Mouse (Mus musculus): ENCODE results near the gene 1700001P01Rik.

Gene 1700001P01Rik

GRCm38 (mm10) chr11:97809235-97810121, 33.8 kb upstream of the 1700001P01Rik start:
- peak in 1 of 2 experiments; percentile 43 for DNase-seq

DNA sequence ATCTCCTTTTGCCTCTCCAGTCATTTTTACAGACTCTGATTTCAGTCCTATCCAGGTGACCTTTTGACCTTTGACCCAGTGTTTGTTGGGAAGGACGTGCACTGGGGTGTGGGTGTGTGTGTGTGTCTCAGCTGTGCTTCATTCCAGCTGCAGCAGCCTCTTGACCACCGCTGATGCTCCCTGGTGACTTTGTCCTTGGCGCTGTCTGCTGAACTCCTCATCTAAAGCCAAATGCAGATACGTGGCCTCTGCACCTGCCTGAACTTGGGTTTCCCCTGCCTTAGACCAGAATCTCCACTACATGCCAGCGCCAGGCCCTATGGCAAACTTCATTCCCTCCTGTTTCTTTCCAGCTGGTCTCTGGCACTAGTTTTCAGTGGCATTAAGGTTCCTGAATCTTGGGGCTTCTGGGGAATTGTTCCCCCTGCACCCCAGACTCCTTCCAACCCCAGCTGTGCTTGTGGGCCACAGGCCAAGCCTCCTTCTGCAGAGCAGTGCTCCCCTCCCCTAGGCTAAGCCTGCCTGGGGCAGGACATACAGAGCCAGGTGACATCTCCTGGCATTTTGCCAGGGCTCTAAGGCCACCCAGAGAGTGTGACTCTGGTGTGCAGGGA, 33.0 kb upstream of the 1700001P01Rik start:
- peak; percentile 63 to 80 for DNase-seq

GRCm38 (mm10) chr11:97808093-97808492, 32.4 kb upstream of the 1700001P01Rik start:
- peak; percentile 75 to 79 for DNase-seq

DNA sequence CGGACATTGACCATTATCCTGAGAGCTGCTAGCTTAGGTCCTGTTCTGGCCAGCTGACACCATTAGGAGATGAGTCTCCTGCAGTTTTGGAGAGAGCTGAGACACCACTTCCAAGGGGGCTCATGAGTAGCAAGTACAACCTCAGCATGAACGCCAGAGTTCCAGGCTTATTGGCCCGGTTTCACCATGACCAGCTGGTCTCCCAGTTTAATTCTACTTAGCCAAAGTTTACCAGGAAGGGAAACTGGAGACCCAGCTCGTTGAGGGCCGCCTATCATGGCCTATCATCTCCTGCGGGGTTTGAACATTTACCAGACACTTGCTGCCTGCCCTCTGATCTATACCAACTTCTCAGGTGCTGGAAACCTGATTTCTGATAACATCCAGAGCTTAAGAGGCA, 31.9 kb upstream of the 1700001P01Rik start:
- no peak for DNase-seq

- no peak for DNase-seq
Measured at GRCm38 (mm10) chr11:97806613-97806964, 30.9 kb upstream of the 1700001P01Rik start.

GRCm38 (mm10) chr11:97805662-97806612, 30.2 kb upstream of the 1700001P01Rik start:
- peak in 1 of 2 experiments; percentile 64 for DNase-seq

DNA sequence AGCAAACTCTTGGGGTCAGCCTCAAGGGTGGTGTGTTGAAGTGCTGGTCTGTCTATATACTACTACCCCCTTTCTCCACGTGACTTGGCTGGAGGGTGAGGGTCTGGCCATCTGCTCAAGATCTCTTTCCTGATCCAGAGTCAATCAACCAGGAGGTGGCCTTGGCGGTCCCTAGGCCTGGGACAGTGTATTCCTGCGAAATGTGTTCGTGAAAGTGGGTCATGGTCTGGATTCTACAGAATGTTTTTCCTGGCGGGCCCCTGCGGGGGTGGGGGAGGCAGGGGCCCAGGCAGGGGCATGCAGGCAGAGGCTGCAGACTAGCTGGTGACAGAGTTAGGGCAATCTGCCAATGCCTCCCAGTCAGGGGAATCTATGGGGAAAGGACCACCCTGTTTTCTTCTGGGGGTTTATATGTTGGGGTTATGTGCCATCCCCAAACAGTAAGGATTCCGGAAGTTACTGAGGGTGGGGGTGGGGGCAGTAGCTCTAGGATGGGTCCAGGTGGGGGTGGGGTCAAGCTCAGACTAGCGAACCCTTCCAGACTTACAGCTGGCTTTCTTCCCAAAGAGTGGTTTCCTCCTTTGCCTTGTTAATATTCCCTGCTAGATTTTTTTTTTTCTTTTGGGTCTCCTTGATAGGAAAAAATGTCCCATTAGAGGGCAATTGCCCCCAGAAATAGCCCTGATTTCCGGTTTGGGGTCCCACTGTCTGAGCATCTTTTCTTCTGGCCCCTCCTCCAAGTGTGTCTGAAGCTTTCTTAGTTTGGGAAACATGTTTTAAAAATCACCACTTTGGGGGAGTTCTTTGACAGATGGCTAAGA, 29.3 kb upstream of the 1700001P01Rik start:
- DNase-seq, result peak; percentile 62 to 68

GRCm38 (mm10) chr11:97803847-97804246, 28.1 kb upstream of the 1700001P01Rik start:
- no peak for DNase-seq

- DNase-seq, result no peak
Measured at GRCm38 (mm10) chr11:97802495-97802894, 26.8 kb upstream of the 1700001P01Rik start.

DNA sequence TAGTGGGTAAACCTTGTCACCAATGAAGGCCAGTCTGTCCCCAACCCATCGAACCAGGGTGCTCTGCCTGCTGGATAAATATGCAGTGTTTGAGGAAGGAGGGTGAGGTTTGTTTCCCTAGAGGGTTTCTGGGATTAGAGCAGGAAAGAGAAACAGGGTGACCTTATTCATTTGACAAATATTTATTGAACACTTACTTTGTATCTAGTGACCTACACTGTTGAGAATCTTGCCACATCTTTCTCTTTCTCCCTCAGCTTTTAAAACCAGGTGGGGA, 26.4 kb upstream of the 1700001P01Rik start:
- DNase-seq, result no peak

GRCm38 (mm10) chr11:97801409-97802193, 25.9 kb upstream of the 1700001P01Rik start:
- DNase-seq, result peak; percentile 84 to 86

- DNase-seq, result peak; percentile 86 to 90
Measured at GRCm38 (mm10) chr11:97800691-97801408, 25.1 kb upstream of the 1700001P01Rik start.

DNA sequence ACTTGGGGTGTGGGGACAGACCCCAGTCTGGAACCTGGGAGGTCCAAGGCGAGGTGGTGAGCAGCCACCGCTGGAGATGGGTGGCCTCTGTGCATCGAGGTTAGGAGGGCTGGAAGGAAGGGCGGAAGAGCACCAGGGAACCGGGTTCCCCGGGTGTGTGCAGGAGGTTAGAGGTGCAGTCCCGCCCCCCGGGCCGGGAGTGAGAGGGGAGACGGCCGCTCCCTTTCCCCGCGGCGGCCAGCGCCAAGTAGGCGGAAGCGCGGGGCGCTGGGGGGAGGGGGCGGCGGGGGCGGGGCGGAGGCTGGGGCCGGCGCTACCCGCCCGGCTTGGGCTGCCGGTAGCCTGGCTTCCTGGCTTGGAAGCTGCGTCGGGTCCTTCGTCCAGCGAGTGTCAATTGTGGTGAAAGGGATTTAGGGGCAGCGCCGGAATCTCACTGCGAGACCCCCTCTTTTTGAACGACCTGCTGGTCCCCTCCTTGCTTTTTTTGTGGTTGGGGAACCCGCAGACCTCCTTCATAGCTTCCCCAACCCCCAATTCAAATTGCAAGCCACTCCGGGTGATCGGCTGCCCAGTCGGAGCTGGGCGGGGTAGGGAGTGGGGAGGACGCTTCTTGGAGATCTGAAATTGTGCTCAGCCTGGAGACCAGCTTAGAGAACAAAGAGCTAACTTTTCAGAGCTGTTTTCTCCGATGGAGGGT, 24.4 kb upstream of the 1700001P01Rik start:
- DNase-seq, result peak; percentile 83 to 93

DNA sequence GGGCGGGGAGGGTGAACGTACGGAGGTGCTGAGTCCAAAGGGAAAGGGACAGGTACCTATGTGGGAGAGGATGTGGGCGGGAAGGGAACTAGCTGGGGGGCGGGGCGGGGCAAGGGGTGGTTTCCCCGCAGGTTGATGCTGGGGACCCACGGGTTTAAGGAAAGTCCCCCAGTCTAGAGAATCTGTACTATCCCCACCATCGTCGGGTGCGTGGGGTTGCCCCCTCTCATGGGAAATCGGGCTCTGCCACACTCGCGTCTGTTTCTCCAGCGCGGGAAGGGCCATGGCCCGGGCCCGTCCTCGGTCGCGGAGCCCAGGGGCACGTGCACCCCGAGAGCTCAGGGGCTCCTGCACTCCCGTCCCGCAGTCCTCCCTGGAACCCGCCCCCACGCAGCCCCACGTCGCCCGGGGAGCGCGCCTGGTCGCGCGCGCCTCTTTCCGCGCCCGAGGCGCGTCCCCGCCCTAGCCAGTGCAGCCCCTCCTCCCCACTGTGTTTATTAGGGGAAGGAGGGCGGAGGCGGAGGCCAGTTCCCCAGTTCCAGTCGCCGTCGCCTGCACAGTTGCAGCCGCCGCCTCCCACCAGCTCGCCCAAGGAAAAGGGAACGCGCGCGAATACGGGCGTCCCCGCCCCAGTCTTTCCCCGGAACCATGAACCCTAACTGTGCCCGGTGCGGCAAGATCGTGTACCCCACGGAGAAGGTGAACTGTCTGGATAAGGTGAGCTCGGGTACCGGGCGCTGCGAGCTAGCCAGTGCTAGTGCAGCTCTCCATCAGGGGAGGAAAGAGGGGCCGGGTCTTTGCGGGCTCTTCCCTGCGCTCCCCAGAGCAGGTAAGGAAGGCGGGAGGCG, 23.7 kb upstream of the 1700001P01Rik start:
- peak; percentile 85 to 90 for DNase-seq

DNA sequence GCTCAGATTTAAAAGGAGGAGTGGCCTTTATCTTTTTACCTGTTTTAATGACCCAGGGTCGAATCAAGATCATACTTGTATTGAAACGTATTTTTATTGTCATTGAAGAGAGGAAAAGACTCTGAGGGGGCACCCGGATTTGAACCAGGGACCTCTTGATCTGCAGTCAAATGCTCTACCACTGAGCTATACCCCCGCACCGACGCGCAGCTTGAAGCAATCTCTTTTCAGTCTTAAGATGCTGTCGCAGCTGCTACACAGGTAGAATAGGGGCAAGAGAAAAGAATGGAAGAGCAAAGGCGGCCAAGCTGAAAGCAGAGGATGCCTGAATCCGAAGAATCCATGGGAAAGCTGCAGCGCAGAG, 23.0 kb upstream of the 1700001P01Rik start, which contains the start of gene Lasp1:
Gene Lasp1 (plus strand): TSS at position 219 of the 364 bp plus-strand sequence.
- peak; percentile 86 to 87 for DNase-seq

DNA sequence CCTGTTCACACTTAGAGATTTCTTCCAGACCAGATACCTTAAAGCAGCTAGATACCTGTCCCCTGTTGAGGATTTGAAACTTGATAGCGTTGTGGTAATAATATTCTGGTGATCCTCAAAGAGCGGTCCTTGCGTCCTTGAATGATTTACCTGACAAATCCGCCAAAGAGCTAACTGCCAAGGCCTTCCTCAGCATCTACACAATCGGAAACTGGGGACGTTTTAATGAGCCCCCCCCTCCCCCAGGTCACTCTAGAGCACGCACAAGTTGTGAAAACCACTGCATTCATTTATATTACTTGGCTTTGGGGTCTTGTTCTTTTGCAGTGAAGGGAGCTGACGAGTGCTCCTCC, 22.3 kb upstream of the 1700001P01Rik start:
- no peak for DNase-seq

DNA sequence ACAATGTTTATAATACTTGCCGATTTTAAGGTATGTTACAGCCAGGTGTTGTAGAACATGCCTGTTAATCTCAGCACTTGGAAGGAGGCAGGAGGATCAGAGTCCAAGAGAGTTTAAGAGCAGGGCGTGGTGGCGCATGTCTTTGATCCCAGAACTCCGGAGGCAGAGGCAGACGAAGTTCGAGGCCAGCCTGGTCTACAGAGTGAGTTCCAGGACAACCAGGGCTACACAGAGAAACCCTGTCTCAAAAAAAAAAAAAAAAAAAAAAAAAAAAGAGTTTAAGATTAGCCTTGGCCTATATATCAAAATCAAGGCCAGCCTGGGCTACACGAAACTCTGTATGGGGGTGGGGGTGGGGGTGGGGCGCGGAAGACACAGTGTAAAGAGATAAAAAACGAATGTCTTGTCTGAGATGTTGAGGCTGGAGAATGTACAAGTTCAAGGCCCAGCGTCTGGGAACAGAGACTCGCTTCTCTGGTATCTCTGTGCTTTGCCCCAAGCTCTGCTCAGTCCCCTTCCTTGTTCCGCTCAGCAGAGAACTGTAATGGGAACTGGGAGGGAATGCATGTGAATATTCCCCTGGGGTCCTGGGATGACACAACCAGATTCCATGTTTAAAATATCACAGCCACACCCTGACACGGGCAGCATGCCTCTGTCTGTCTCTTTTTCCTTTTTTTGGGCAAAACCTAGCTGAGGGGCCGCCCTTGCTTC, 21.8 kb upstream of the 1700001P01Rik start:
- no peak for DNase-seq

GRCm38 (mm10) chr11:97796910-97797309, 21.2 kb upstream of the 1700001P01Rik start:
- peak; percentile 71 to 83 for DNase-seq

All from kidney, postnatal 25 days (tissue).